Mouse (Mus musculus): ENCODE measurements around the gene Nek10. TPM values are rescaled to one million over a fixed set of nuclear protein-coding genes. Genes with fewer than 3 reads are reported as not detected.

Gene Nek10
- polyA plus RNA-seq, 1 experiment from 2014 or later: 0.04 TPM

Other genes with a start within 250 kb of the Nek10 start
- gene Slc4a7, start 101.1 kb upstream of the Nek10 start, polyA plus RNA-seq (2014; fragmentation: Nextera tagmentation; extraction: Ambion mirVana): 18.6 and 19.3 TPM in 2 replicates